Mouse (Mus musculus) bone marrow macrophage, adult 2 months (primary cell): ENCODE results near the gene Dnajc6.

ENCODE experiments used
- CTCF ChIP-seq: IDR thresholded peaks from 2 replicates; pipeline ENCODE4 v1.5.1; 2012; ENCODE audit warnings: low read depth, mild to moderate bottlenecking, low read length, moderate library complexity
- POLR2A ChIP-seq: IDR thresholded peaks from 2 replicates; pipeline ENCODE4 v1.6.1; 2012; ENCODE audit warnings: mild to moderate bottlenecking, low read depth, low read length, borderline replicate concordance

- TF ChIP-seq CTCF (no peak), POLR2A (no peak)
Measured at GRCm38 (mm10) chr4:101588932-101589331, 92.5 kb downstream of the Dnajc6 start.
